Mouse (Mus musculus) CH12.LX (cell line): ENCODE data around the gene Dnajc6. TPM values are rescaled to one million over a fixed set of nuclear protein-coding genes. Genes with fewer than 3 reads are reported as not detected.

ENCODE experiments used
- DNase-seq: peaks from one replicate; pipeline ENCODE4 v3.0.0-alpha.2; 2013; ENCODE audit errors: extremely low read depth
- H3K27ac ChIP-seq: 2 replicates; pipeline ENCODE4 v1.5.1; 2012; ENCODE audit warnings: low read depth, mild to moderate bottlenecking, control low read depth, moderate library complexity; ENCODE audit not compliant: insufficient read depth
- H3K27me3 ChIP-seq: replicated peaks from 2 replicates; pipeline ENCODE3; 2012; ENCODE audit warnings: inconsistent platforms
- H3K36me3 ChIP-seq, 2 experiments: replicated peaks in 1 of 2; 2 replicates each; pipeline versions ENCODE3 to v1.6.1; 2012; ENCODE audit warnings: inconsistent platforms in 1 of 2, low read length in 1 of 2, mild to moderate bottlenecking in 1 of 2, mixed read lengths in 1 of 2, moderate library complexity in 1 of 2; ENCODE audit not compliant: control insufficient read depth in 1 of 2, insufficient read depth in 1 of 2
- H3K4me1 ChIP-seq, 2 experiments: 2 replicates each; pipeline ENCODE4 v1.6.1; 2012; ENCODE audit warnings: inconsistent platforms in 1 of 2, moderate library complexity in 1 of 2; ENCODE audit not compliant: insufficient read depth in 2 of 2, control insufficient read depth in 1 of 2
- H3K4me2 ChIP-seq: 2 replicates; pipeline ENCODE4 v1.6.1; 2012; ENCODE audit warnings: low read depth, mild to moderate bottlenecking, control low read depth; ENCODE audit not compliant: poor library complexity, insufficient read depth, severe bottlenecking
- H3K4me3 ChIP-seq, 3 experiments: fragments of 150-350 bp in 1 of 3; sonication (generic) in 1 of 3; replicated peaks in 1 of 3; 2 replicates each; pipeline versions ENCODE3 to v1.5.1; 2011 to 2012; ENCODE audit warnings: low read depth in 2 of 3, low read length in 2 of 3, mild to moderate bottlenecking in 2 of 3, moderate library complexity in 2 of 3, control low read depth in 1 of 3, improper control_type of control experiment in 1 of 3, inconsistent platforms in 1 of 3, mixed read lengths in 1 of 3; ENCODE audit not compliant: poor library complexity in 1 of 3
- H3K79me2 ChIP-seq: replicated peaks from 2 replicates; pipeline ENCODE4 v1.6.1; 2012; ENCODE audit warnings: mild to moderate bottlenecking, moderate library complexity; ENCODE audit not compliant: control insufficient read depth, poor library complexity, insufficient read depth, severe bottlenecking; ENCODE audit errors: extremely low read depth
- H3K9ac ChIP-seq: 2 replicates; pipeline ENCODE4 v1.6.1; 2012; ENCODE audit warnings: low read depth, mild to moderate bottlenecking, control low read depth, moderate library complexity; ENCODE audit not compliant: insufficient read depth
- H3K9me3 ChIP-seq: replicated peaks from 2 replicates; pipeline ENCODE3; 2012; ENCODE audit warnings: low read length, inconsistent platforms, mixed read lengths
- BHLHE40 ChIP-seq: IDR thresholded peaks from 2 replicates; pipeline ENCODE4 v1.6.1; 2011; ENCODE audit warnings: mild to moderate bottlenecking, low read depth, low read length, improper control_type of control experiment
- CHD1 ChIP-seq: IDR thresholded peaks from 2 replicates; pipeline ENCODE4 v1.6.1; 2012; ENCODE audit warnings: low read depth, low read length, improper control_type of control experiment, inconsistent platforms
- CHD2 ChIP-seq: IDR thresholded peaks from 2 replicates; pipeline ENCODE4 v1.6.1; 2011; ENCODE audit warnings: low read length, improper control_type of control experiment
- CTCF ChIP-seq, 2 experiments: IDR thresholded peaks in 1 of 2; conservative IDR thresholded peaks in 1 of 2; 2 replicates each; pipeline ENCODE4 v1.5.1; 2011 to 2012; ENCODE audit warnings: low read depth in 2 of 2, low read length in 2 of 2, improper control_type of control experiment in 1 of 2, inconsistent platforms in 1 of 2, mild to moderate bottlenecking in 1 of 2, moderate library complexity in 1 of 2
- E2F4 ChIP-seq: IDR thresholded peaks from 2 replicates; pipeline ENCODE4 v1.6.1; 2011; ENCODE audit warnings: low read depth, low read length, improper control_type of control experiment; ENCODE audit not compliant: insufficient replicate concordance
- ELF1 ChIP-seq: IDR thresholded peaks from 2 replicates; pipeline ENCODE4 v1.6.1; 2014; ENCODE audit warnings: low read depth, mild to moderate bottlenecking, inconsistent platforms, low read length, improper control_type of control experiment
- EP300 ChIP-seq: IDR thresholded peaks from 2 replicates; pipeline ENCODE4 v1.6.1; 2011; ENCODE audit warnings: low read length, improper control_type of control experiment
- ETS1 ChIP-seq: conservative IDR thresholded peaks from 2 replicates; pipeline ENCODE4 v1.6.1; 2012; ENCODE audit warnings: low read depth, mild to moderate bottlenecking, inconsistent platforms, low read length, improper control_type of control experiment, moderate library complexity
- GABPA ChIP-seq: IDR thresholded peaks from 2 replicates; pipeline ENCODE4 v1.6.1; 2012; ENCODE audit warnings: low read depth, low read length, improper control_type of control experiment, inconsistent platforms; ENCODE audit not compliant: insufficient replicate concordance
- HCFC1 ChIP-seq: IDR thresholded peaks from 2 replicates; pipeline ENCODE4 v1.6.1; 2012; ENCODE audit warnings: low read depth, mild to moderate bottlenecking, inconsistent platforms, low read length, improper control_type of control experiment
- JUN ChIP-seq: IDR thresholded peaks from 2 replicates; pipeline ENCODE4 v1.6.1; 2011; ENCODE audit warnings: low read depth, mild to moderate bottlenecking, low read length, improper control_type of control experiment, moderate library complexity; ENCODE audit not compliant: insufficient read depth
- JUND ChIP-seq: conservative IDR thresholded peaks from 2 replicates; pipeline ENCODE4 v1.6.1; 2011; ENCODE audit warnings: low read depth, low read length, improper control_type of control experiment
- KAT2A ChIP-seq: IDR thresholded peaks from 2 replicates; pipeline ENCODE4 v1.6.1; 2012; ENCODE audit warnings: low read length, improper control_type of control experiment, inconsistent platforms; ENCODE audit not compliant: insufficient replicate concordance
- MAFK ChIP-seq: IDR thresholded peaks from 2 replicates; pipeline ENCODE4 v1.6.1; 2011; ENCODE audit warnings: low read length, improper control_type of control experiment; ENCODE audit not compliant: insufficient replicate concordance
- MAX ChIP-seq: IDR thresholded peaks from 2 replicates; pipeline ENCODE4 v1.6.1; 2011; ENCODE audit warnings: low read length, improper control_type of control experiment
- MEF2A ChIP-seq: IDR thresholded peaks from 2 replicates; pipeline ENCODE4 v1.6.1; 2014; ENCODE audit warnings: low read depth, mild to moderate bottlenecking, inconsistent platforms, low read length, improper control_type of control experiment, borderline replicate concordance
- MXI1 ChIP-seq: IDR thresholded peaks from 2 replicates; pipeline ENCODE4 v1.6.1; 2011; ENCODE audit warnings: mild to moderate bottlenecking, low read depth, low read length, improper control_type of control experiment
- MYC ChIP-seq: IDR thresholded peaks from 2 replicates; pipeline ENCODE4 v1.6.1; 2011; ENCODE audit warnings: low read depth, mild to moderate bottlenecking, improper control_type of control experiment, low read length
- NELFE ChIP-seq: IDR thresholded peaks from 2 replicates; pipeline ENCODE4 v1.6.1; 2011; ENCODE audit warnings: low read depth, low read length, improper control_type of control experiment
- NRF1 ChIP-seq: IDR thresholded peaks from 2 replicates; pipeline ENCODE4 v1.6.1; 2014; ENCODE audit warnings: low read depth, mild to moderate bottlenecking, inconsistent platforms, low read length, improper control_type of control experiment, moderate library complexity
- POLR2A ChIP-seq: IDR thresholded peaks from 2 replicates; pipeline ENCODE4 v1.6.1; 2011; ENCODE audit warnings: low read depth, mild to moderate bottlenecking, improper control_type of control experiment, low read length
- POLR2AphosphoS2 ChIP-seq: IDR thresholded peaks from 2 replicates; pipeline ENCODE4 v1.6.1; 2011; ENCODE audit warnings: low read depth, low read length, improper control_type of control experiment
- RAD21 ChIP-seq: IDR thresholded peaks from 2 replicates; pipeline ENCODE4 v1.6.1; 2011; ENCODE audit warnings: low read depth, mild to moderate bottlenecking, low read length, improper control_type of control experiment, moderate library complexity
- RCOR1 ChIP-seq: conservative IDR thresholded peaks from 2 replicates; pipeline ENCODE4 v1.6.1; 2012; ENCODE audit warnings: low read depth, mild to moderate bottlenecking, inconsistent platforms, low read length, improper control_type of control experiment
- SIN3A ChIP-seq: IDR thresholded peaks from 2 replicates; pipeline ENCODE4 v1.6.1; 2012; ENCODE audit warnings: low read length, improper control_type of control experiment, inconsistent platforms
- TBP ChIP-seq: conservative IDR thresholded peaks from 2 replicates; pipeline ENCODE4 v1.6.1; 2011; ENCODE audit warnings: low read depth, low read length, improper control_type of control experiment
- TCF12 ChIP-seq: IDR thresholded peaks from 2 replicates; pipeline ENCODE4 v1.6.1; 2014; ENCODE audit warnings: low read depth, mild to moderate bottlenecking, inconsistent platforms, low read length, improper control_type of control experiment
- UBTF ChIP-seq: IDR thresholded peaks from 2 replicates; pipeline ENCODE4 v1.6.1; 2012; ENCODE audit warnings: low read depth, mild to moderate bottlenecking, inconsistent platforms, low read length, improper control_type of control experiment, moderate library complexity
- USF1 ChIP-seq: IDR thresholded peaks from 2 replicates; pipeline ENCODE4 v1.6.1; 2014; ENCODE audit warnings: low read depth, mild to moderate bottlenecking, inconsistent platforms, low read length, improper control_type of control experiment
- ZC3H11A ChIP-seq: IDR thresholded peaks from 2 replicates; pipeline ENCODE4 v1.6.1; 2012; ENCODE audit warnings: low read depth, mild to moderate bottlenecking, inconsistent platforms, low read length, improper control_type of control experiment
- ZKSCAN1 ChIP-seq: IDR thresholded peaks from 2 replicates; pipeline ENCODE4 v1.6.1; 2012; ENCODE audit warnings: low read depth, inconsistent platforms, low read length, improper control_type of control experiment, borderline replicate concordance
- ZMIZ1 ChIP-seq: IDR thresholded peaks from 2 replicates; pipeline ENCODE4 v1.6.1; 2012; ENCODE audit warnings: low read depth, mild to moderate bottlenecking, inconsistent platforms, low read length, improper control_type of control experiment
- dilution Hi-C: fragments of 300-500 bp; cut with MboI; formaldehyde crosslinking; loops from 2 replicates; pipeline ENCODE4 v1.14.3; 2020; ENCODE audit warnings: low sequenced_read_pairs; ENCODE audit not compliant: extremely low pct_unique_long_range_greater_than_20kb, extremely low pct_ligation_motif_present
- in situ Hi-C: fragments of 300-500 bp; cut with MboI; formaldehyde crosslinking; loops from 3 replicates; pipeline ENCODE4 v1.14.3; 2019; ENCODE audit warnings: low sequenced_read_pairs, low pct_ligation_motif_present, low pct_unique_long_range_greater_than_20kb, mixed read lengths
- polyA plus RNA-seq: library from polyadenylated mRNA; unstranded; fragments of >175 nt; gene quantifications from 2 replicates; pipeline ENCODE4 v1.2.1, GENCODE M21; 2012; ENCODE audit warnings: low read depth; ENCODE audit not compliant: insufficient read length
- total RNA-seq, 2 experiments: library from RNA; depleted of rRNA; stranded (reverse); fragments of 300-350 nt in 1 of 2; fragments of >200 nt in 1 of 2; gene quantifications; 2 replicates each; pipeline ENCODE4 v1.2.3; 2012 to 2014

Dnajc6 gene
- total and polyA plus RNA-seq, 3 experiments = not detected

DNA sequence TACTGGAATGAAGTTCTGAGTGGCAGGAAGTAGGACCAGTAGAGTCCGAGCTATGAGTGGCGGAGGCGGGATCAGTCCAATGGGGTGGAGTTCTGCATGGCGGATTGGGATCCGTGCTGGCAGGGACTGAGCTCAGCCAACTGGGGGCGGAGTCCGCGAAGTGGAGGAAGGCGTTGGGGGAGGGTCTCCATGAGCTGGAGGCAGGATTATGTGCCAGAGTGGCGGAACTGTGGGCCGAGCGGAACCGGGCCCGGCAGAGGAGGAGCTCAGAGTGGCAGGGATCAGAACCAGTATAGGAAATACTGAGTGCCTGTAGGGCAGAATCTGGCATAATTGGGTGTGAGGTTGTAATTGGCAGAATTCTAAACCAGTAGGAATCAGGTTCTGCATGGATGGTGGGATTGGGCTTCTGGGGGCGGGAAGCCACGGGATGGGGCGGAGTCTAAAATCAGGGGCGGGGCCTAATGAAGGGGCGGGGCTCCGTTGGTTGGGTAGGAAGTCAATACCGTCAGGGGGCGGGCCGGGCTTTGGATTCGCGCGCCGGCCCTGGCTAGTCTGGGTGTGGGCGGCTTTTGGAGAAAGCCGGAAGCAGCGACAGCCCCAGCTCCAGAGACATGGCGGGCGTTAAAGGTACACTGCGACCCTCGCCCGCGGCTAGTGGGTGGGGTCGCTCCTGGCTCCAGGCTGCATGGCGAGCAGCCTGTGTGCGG, 150.9 kb downstream of the Dnajc6 start, which contains the start of gene Leprot:
Gene Leprot (plus strand): TSS at position 523 of the 710 bp plus-strand sequence.
- H3K27ac ChIP-seq = peak within 1 kb of the TSS; percentile 13
- peak within 1 kb of the TSS; percentile 80 for H3K4me2 ChIP-seq
- peak within 1 kb of the TSS; percentile 84 to 89 (median 85) for H3K4me3 ChIP-seq
- H3K9ac ChIP-seq = peak within 1 kb of the TSS; percentile 80
- H3K36me3 ChIP-seq = peaks cover 0 to 3% of the 10 kb centered on the region in 2 experiments
- no peak for TF ChIP-seq UBTF
- no peak; the same call in 1 of the 2 replicates for TF ChIP-seq E2F4
- no peak for TF ChIP-seq RCOR1
- TF ChIP-seq MXI1 = peak; percentile 36; the same call in 1 of the 2 replicates
- peak; percentile 27; the same call in 1 of the 2 replicates for TF ChIP-seq MAX
- TF ChIP-seq GABPA = no peak
- no peak for TF ChIP-seq ZMIZ1
- peak; percentile 30; the same call in 1 of the 2 replicates for TF ChIP-seq TCF12
- TF ChIP-seq ZKSCAN1 = no peak
- TF ChIP-seq POLR2AphosphoS2 = no peak
- no peak for TF ChIP-seq BHLHE40
- no peak for TF ChIP-seq USF1
- TF ChIP-seq JUN = no peak
- TF ChIP-seq MYC = no peak
- peak; percentile 66 for TF ChIP-seq SIN3A
- TF ChIP-seq RAD21 = no peak
- TF ChIP-seq NELFE = peak; percentile 57
- TF ChIP-seq TBP = 0 out of 2 replicates have a peak, but pooled peaks have one; percentile 47
- no peak for TF ChIP-seq CHD1
- no peak for TF ChIP-seq JUND
- TF ChIP-seq CHD2 = peak; percentile 71; the same call in 1 of the 2 replicates
- no peak for TF ChIP-seq ETS1
- TF ChIP-seq MAFK = no peak
- TF ChIP-seq MEF2A = no peak
- peak; percentile 43; the same call in 1 of the 2 replicates for TF ChIP-seq NRF1
- TF ChIP-seq POLR2A = peak; percentile 70
- TF ChIP-seq CTCF (conservative IDR thresholded peaks at IDR 0.05 in 1 of 2, IDR thresholded peaks at IDR 0.05 in 1 of 2; ENCODE audit: low read depth in 2 of 2, low read length in 2 of 2) = no peak
- peak; percentile 91 for TF ChIP-seq ELF1
- no peak for TF ChIP-seq ZC3H11A
- TF ChIP-seq HCFC1 = peak; percentile 66
- no peak for TF ChIP-seq EP300
- no peak for TF ChIP-seq KAT2A
- H3K9me3 ChIP-seq = no peaks in the 10 kb centered on the region
- DNase-seq = peak; percentile 96
- in situ Hi-C loops = no loop called here
- no peaks in the 10 kb centered on the region for H3K27me3 ChIP-seq
- peaks cover 17 to 43% of the 10 kb centered on the region in 2 experiments for H3K4me1 ChIP-seq
- no peaks in the 10 kb centered on the region; the same call in 1 of the 2 replicates for H3K79me2 ChIP-seq
- dilution Hi-C loops = no loop called here
